Mouse (Mus musculus) testis, adult 2 months (tissue): ENCODE results near the gene Lpcat2b. TPM values are rescaled to one million over a fixed set of nuclear protein-coding genes. Genes with fewer than 3 reads are reported as not detected.

Experiments
- H3K27ac ChIP-seq: fragments of 200-500 bp; 2 replicates; pipeline ENCODE4 v1.5.1; 2012; ENCODE audit warnings: low read depth, low read length; ENCODE audit not compliant: control insufficient read depth, insufficient read depth
- H3K27me3 ChIP-seq: fragments of 200-500 bp; 2 replicates; pipeline ENCODE4 v1.6.1; 2012; ENCODE audit warnings: mild to moderate bottlenecking, low read length, moderate library complexity; ENCODE audit not compliant: control insufficient read depth, insufficient read depth
- H3K36me3 ChIP-seq: fragments of 200-500 bp; 2 replicates; pipeline ENCODE4 v1.6.1; 2012; ENCODE audit warnings: mild to moderate bottlenecking, low read length; ENCODE audit not compliant: control insufficient read depth, insufficient read depth
- H3K4me1 ChIP-seq: fragments of 200-500 bp; 2 replicates; pipeline ENCODE4 v1.6.1; 2012; ENCODE audit warnings: low read length; ENCODE audit not compliant: control insufficient read depth, insufficient read depth
- H3K4me3 ChIP-seq: fragments of 200-500 bp; 2 replicates; pipeline ENCODE4 v1.5.1; 2012; ENCODE audit warnings: low read depth, mild to moderate bottlenecking, low read length, moderate library complexity, mixed read lengths; ENCODE audit not compliant: control insufficient read depth
- CTCF ChIP-seq: fragments of 200-500 bp; IDR thresholded peaks from 2 replicates; pipeline ENCODE4 v1.5.1; 2012; ENCODE audit warnings: low read depth, mild to moderate bottlenecking, inconsistent platforms, low read length, moderate library complexity; ENCODE audit not compliant: control insufficient read depth, insufficient read depth, insufficient replicate concordance
- POLR2A ChIP-seq: fragments of 200-500 bp; IDR thresholded peaks from 2 replicates; pipeline ENCODE4 v1.6.1; 2012; ENCODE audit warnings: low read depth, mild to moderate bottlenecking, inconsistent platforms, low read length, moderate library complexity; ENCODE audit not compliant: control insufficient read depth
- polyA plus RNA-seq: library from polyadenylated mRNA; depleted of rRNA; stranded (reverse); fragments of >200 nt; gene quantifications from 2 replicates; pipeline ENCODE4 v1.2.3, GENCODE M21; 2012

The Lpcat2b gene
- polyA plus RNA-seq, 1 experiment = 113 TPM

DNA sequence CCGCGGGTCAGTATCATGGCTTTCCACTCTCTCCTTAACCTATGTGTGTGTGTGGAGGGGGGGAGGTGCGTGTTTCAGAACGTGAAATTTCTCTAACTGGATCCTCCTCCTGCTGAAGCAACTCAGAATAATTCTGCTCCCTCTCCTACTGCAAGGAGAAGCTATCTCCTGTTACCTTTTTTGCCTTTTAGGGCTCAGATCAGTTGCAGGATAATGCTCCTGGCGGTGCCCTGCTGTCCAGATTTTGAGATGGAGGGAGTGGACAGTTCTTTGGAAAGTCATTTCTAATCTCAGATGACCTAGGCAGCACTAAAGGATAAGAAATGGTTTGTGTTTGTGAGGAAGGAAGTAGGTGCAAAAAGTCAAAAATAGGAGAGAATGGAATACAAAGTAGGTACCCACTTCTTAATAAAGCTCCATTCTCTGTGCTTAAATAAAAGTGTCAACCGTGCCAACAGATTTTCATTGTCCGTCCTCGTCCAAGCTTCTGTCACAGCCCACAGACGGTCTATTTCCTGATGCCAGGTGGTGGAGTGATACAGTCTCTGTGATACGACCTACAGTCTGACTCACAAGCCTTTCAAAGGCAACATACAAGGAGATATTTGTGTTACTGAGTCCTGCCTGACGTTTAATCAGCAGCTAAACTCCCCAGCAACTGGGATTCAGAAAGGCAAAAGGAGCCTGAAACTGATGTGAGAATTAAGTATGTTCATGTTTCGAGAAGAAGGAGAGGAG lies 27.2 kb upstream of the Lpcat2b start:
- H3K36me3 ChIP-seq = no peaks in the 10 kb centered on the region
- H3K4me3 ChIP-seq = peak overlapping the region; percentile 78
- no peak overlapping the region for H3K27ac ChIP-seq
- no peaks in the 10 kb centered on the region; the same call in 1 of the 2 replicates for H3K27me3 ChIP-seq
- peaks cover 6% of the 10 kb centered on the region for H3K4me1 ChIP-seq
- TF ChIP-seq CTCF = no peak
- no peak for TF ChIP-seq POLR2A

DNA sequence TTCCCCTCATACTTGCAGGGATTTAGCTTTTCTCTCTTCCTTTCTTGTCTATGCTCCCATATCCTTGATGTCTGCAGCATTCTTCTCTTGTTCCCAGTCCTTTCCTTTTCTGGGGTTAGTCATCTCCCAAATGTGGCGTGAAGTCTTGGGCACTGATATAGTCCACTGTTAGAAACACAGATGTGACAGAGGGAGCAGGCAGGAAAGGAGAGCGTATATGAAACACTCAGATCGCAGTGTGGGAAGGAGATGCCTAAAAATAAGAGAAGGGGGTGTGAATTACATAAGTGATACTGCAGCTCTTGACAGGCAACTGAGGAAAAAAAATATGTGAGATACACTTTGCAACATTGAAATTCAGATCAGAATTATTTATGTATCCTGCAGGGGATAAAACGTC lies 26.0 kb upstream of the Lpcat2b start:
- Histone ChIP-seq H3K27me3 (no peaks in the 10 kb centered on the region; the same call in 1 of the 2 replicates), H3K27ac (no peak overlapping the region), H3K36me3 (no peaks in the 10 kb centered on the region), H3K4me3 (no peak overlapping the region), H3K4me1 (peaks cover 6% of the 10 kb centered on the region)
- TF ChIP-seq POLR2A (no peak), CTCF (no peak)

DNA sequence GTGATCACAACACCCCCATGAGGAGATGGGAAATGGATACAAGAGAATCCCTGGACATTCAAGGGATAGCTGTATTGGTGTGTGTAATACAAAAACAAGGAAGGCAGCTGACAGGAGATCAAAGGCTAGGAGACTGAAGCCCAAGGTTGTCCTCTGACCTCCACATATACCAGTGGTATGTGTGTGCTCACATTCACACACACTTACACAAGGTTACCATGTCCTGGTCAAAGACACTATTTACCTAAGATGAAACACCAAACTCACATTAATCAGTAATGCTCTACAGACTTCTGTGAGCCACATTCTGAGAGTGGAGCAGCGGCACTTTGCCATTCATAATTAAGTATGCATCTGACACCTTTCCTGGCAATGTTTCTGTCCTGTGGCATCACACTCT lies 21.0 kb upstream of the Lpcat2b start:
- H3K27me3 ChIP-seq = no peaks in the 10 kb centered on the region
- no peaks in the 10 kb centered on the region for H3K4me1 ChIP-seq
- TF ChIP-seq CTCF (no peak), POLR2A (no peak)
- no peak overlapping the region for H3K4me3 ChIP-seq
- no peaks in the 10 kb centered on the region for H3K36me3 ChIP-seq
- no peak overlapping the region for H3K27ac ChIP-seq

DNA sequence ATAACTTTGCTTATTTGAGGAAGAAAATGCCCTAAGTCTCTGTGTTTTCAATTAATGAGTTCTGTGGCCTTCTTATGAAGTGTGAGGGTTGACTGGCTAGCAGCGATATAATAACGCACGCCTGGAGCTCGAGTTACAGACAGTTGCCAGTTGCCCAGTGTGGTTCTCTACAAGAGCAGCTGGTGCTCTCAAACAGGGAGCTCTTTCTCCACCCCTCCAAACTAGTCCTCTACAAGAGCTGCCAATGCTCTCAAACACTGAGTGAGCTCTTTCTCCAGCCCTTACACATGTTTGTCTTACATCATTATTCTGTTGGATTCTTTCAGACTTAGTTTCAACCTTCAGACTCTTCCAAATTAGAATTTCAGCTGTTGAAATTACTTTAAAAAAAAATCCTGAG lies 20.0 kb upstream of the Lpcat2b start:
- no peak overlapping the region for H3K27ac ChIP-seq
- H3K4me1 ChIP-seq = no peaks in the 10 kb centered on the region
- H3K27me3 ChIP-seq = no peaks in the 10 kb centered on the region
- no peak overlapping the region for H3K4me3 ChIP-seq
- TF ChIP-seq CTCF = no peak
- TF ChIP-seq POLR2A = no peak
- no peaks in the 10 kb centered on the region for H3K36me3 ChIP-seq

DNA sequence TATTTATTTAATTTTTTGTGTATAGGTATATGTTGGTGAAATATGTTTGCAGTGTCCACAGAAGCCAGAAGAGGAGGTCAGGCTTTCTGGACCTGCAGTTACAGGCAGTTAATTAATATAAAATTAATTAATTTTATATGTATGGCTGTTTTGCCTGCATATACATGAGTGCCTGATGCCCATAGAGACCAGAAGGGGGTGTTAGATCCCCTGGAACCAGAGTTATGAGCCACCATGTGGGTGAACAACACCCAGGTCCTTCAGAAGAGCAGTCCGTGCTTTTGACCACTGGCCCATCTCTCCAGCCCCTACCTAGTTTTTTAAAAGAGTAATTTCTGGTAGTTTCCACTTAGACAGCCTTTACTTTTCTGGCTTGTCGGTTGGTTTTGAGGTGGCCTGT lies 19.1 kb upstream of the Lpcat2b start:
- TF ChIP-seq CTCF = no peak
- no peak for TF ChIP-seq POLR2A
- no peaks in the 10 kb centered on the region for H3K27me3 ChIP-seq
- no peaks in the 10 kb centered on the region for H3K36me3 ChIP-seq
- no peak overlapping the region for H3K27ac ChIP-seq
- H3K4me3 ChIP-seq = no peak overlapping the region
- no peaks in the 10 kb centered on the region for H3K4me1 ChIP-seq

DNA sequence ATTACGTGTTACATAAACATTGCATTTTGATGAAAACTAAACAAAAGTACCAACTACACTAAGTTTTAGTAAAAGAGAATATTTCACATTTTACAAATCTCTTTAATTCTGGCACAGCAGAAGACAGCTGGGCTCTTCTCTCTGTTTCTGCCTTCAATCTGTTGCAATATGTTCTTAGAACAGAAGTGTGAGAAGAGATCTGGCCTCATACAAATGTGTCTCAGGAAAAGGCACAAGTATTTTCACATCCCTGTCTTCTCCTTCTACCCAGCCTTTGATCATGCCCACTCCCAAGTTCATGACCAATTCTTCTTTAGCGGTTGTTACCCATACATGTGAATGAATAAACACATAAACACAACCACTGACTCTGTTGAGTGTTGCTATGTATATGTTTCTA lies 16.3 kb upstream of the Lpcat2b start:
- Histone ChIP-seq H3K27me3 (no peaks in the 10 kb centered on the region), H3K4me3 (no peak overlapping the region), H3K27ac (no peak overlapping the region), H3K36me3 (no peaks in the 10 kb centered on the region), H3K4me1 (no peaks in the 10 kb centered on the region)
- TF ChIP-seq POLR2A (no peak), CTCF (no peak)

DNA sequence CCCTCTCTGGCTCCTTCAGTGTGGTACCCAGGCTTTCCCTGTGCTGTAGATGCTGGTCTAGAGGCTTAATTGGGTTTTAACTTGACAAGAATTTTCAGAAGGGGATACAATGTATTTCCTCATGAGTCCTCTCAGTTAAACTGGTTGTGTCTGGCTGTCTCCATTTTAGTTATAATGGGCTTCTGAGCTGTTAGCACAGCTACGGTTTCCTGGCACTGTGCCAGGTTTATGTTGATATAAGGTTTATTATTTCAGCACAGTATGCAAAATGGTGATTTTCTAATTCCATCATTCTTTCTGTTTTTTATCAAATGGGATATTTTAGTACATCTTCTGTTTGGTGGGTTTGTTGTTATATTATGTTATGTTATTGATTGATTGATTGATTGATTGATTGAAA lies 9.7 kb upstream of the Lpcat2b start:
- Histone ChIP-seq H3K36me3 (no peaks in the 10 kb centered on the region), H3K27me3 (no peaks in the 10 kb centered on the region), H3K4me1 (no peaks in the 10 kb centered on the region), H3K4me3 (no peak overlapping the region), H3K27ac (no peak overlapping the region)
- TF ChIP-seq POLR2A = no peak

DNA sequence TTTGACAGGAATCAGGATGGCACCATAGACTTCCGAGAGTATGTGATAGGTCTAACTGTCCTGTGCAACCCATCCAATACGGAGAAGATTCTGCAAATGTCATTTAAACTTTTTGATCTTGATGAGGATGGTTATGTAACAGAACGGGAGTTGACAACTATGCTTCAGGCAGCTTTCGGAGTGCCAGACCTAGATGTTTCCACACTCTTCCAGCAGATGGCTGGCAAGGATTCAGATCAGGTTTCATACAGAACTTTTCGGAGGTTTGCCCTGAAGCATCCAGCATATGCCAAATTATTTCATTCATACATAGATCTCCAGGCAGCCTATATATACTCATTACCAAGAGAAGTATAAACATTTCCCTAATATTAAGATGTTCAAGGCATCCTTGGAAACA lies 2.7 kb downstream of the Lpcat2b start:
- Histone ChIP-seq H3K27ac (no peak overlapping the region), H3K36me3 (no peaks in the 10 kb centered on the region), H3K27me3 (no peaks in the 10 kb centered on the region), H3K4me3 (peak overlapping the region; percentile 92), H3K4me1 (peaks cover 6% of the 10 kb centered on the region)
- TF ChIP-seq POLR2A (no peak), CTCF (no peak)
